Mouse (Mus musculus) stomach, embryonic 14.5 days (tissue): ENCODE measurements around the gene Ube2e1. TPM values are rescaled to one million over a fixed set of nuclear protein-coding genes. Genes with fewer than 3 reads are reported as not detected.
A peak's percentile ranks its signal among the peaks of the same experiment; 100 is the strongest.

ENCODE experiments used
- ATAC-seq: fragments of 200-750 bp; cut with Nextera tagmentation; 2 replicates; pipeline ENCODE4 v1.8.0; 2017; ENCODE audit warnings: low read depth, moderate TSS enrichment; ENCODE audit not compliant: insufficient number of reproducible peaks, insufficient read depth, low FRiP score
- H3K27ac ChIP-seq: fragments of 300-500 bp; sonication (generic); 2 replicates; pipeline ENCODE4 v1.5.1; 2014; ENCODE audit warnings: mild to moderate bottlenecking, low read length, moderate library complexity, mixed read lengths
- H3K27me3 ChIP-seq: fragments of 300-500 bp; sonication (generic); 2 replicates; pipeline ENCODE4 v1.6.1; 2014; ENCODE audit warnings: low read length, control low read depth, mixed read lengths; ENCODE audit not compliant: control insufficient read depth, insufficient read depth
- H3K36me3 ChIP-seq: fragments of 300-500 bp; sonication (generic); 2 replicates; pipeline ENCODE4 v1.6.1; 2014; ENCODE audit warnings: mild to moderate bottlenecking, control low read depth, low read length, moderate library complexity, mixed read lengths; ENCODE audit not compliant: control insufficient read depth, insufficient read depth
- H3K4me1 ChIP-seq: fragments of 300-500 bp; sonication (generic); 2 replicates; pipeline ENCODE4 v1.6.1; 2014; ENCODE audit warnings: low read length, control low read depth, mixed read lengths; ENCODE audit not compliant: control insufficient read depth, insufficient read depth
- H3K4me2 ChIP-seq: fragments of 300-500 bp; sonication (generic); replicated peaks from 2 replicates; pipeline ENCODE4 v1.6.1; 2014; ENCODE audit warnings: low read depth, low read length, control low read depth
- H3K4me3 ChIP-seq: fragments of 300-500 bp; sonication (generic); 2 replicates; pipeline ENCODE4 v1.5.1; 2014; ENCODE audit warnings: low read depth, low read length, control low read depth
- H3K9ac ChIP-seq: fragments of 300-500 bp; sonication (generic); replicated peaks from 2 replicates; pipeline ENCODE4 v1.6.1; 2014; ENCODE audit warnings: low read depth, mild to moderate bottlenecking, control low read depth, low read length, moderate library complexity, mixed read lengths
- H3K9me3 ChIP-seq: fragments of 300-500 bp; sonication (generic); 2 replicates; pipeline ENCODE4 v1.6.1; 2016; ENCODE audit warnings: low read depth, low read length, control low read depth; ENCODE audit not compliant: control insufficient read depth
- WGBS: fragments of 180-500 bp; shearing (Covaris S2); extraction: QIAGEN DNeasy Blood & Tissue Kit; methylation state at CpG from one replicate; pipeline ENCODE4 v1.1.7; 2014; 5-methylcytosine and 5-hydroxymethylcytosine counted together
- polyA plus RNA-seq: library from polyadenylated mRNA; unstranded; fragments of >200 nt; fragmentation: Nextera tagmentation; extraction: Ambion mirVana; gene quantifications from 2 replicates; pipeline ENCODE4 v1.2.1, GENCODE M21; 2014

Ube2e1 gene
- polyA plus RNA-seq, 1 experiment from 2014 or later: 54.3 TPM

DNA sequence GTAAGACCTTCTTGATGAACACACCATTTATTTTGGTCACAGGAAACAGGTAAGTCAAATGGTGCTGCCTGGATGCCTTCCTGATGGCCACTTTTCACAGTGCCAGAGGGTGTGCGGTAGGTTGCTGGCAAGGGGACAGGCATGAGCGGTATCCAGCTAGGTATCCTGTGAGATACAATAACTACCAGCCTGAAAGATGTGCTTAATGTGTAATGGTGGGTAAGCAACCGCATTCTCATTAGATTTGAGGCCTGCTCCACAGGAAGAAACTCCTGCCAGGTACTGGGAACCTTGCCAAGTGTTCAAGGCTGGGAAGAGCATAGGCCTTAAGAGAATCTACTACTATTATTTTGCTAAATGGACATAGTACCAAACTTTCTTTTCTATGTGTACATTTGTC is 9.4 kb upstream of the Ube2e1 start:
- no peak for ATAC-seq
- Histone ChIP-seq H3K4me1 (no peaks in the 10 kb centered on the region), H3K27ac (no peak overlapping the region), H3K9ac (no peak overlapping the region), H3K4me3 (no peak overlapping the region), H3K4me2 (no peak overlapping the region), H3K9me3 (no peaks in the 10 kb centered on the region), H3K27me3 (no peaks in the 10 kb centered on the region), H3K36me3 (no peaks in the 10 kb centered on the region)
- WGBS: 83% methylated on average over 3 of the region's 3 CpGs

- H3K27ac ChIP-seq: no peak overlapping the region
- ATAC-seq: no peak
- H3K9me3 ChIP-seq: no peaks in the 10 kb centered on the region
- no peaks in the 10 kb centered on the region for H3K4me1 ChIP-seq
- no peaks in the 10 kb centered on the region for H3K27me3 ChIP-seq
- no peak overlapping the region for H3K4me3 ChIP-seq
- no peak overlapping the region for H3K9ac ChIP-seq
- H3K4me2 ChIP-seq: no peak overlapping the region
- no peaks in the 10 kb centered on the region for H3K36me3 ChIP-seq
Measured at GRCm38 (mm10) chr14:18336106-18336505, 4.4 kb upstream of the Ube2e1 start.

GRCm38 (mm10) chr14:18330789-18331692 is 618 bp downstream of the Ube2e1 start:
- H3K27me3 ChIP-seq: no peaks in the 10 kb centered on the region
- H3K4me2 ChIP-seq: peak overlapping the region; percentile 65
- peak; percentile 68 for ATAC-seq
- H3K4me1 ChIP-seq: peaks cover 16% of the 10 kb centered on the region
- H3K9ac ChIP-seq: peak overlapping the region; percentile 98
- H3K36me3 ChIP-seq: peaks cover 3% of the 10 kb centered on the region; the same call in 1 of the 2 replicates
- H3K9me3 ChIP-seq: no peaks in the 10 kb centered on the region
- H3K4me3 ChIP-seq: peak overlapping the region; percentile 85
- H3K27ac ChIP-seq: peak overlapping the region; percentile 81
- under 1% methylated on average over 48 of the region's 99 CpGs for WGBS

GRCm38 (mm10) chr14:18326968-18327672 is 4.5 kb downstream of the Ube2e1 start:
- H3K9ac ChIP-seq: peak overlapping the region; percentile 30; the same call in 1 of the 2 replicates
- H3K27ac ChIP-seq: no peak overlapping the region
- no peaks in the 10 kb centered on the region for H3K27me3 ChIP-seq
- H3K4me2 ChIP-seq: peak overlapping the region; percentile 75
- H3K9me3 ChIP-seq: no peaks in the 10 kb centered on the region
- 3% methylated on average over 37 of the region's 37 CpGs for WGBS
- H3K4me1 ChIP-seq: peaks cover 16% of the 10 kb centered on the region
- ATAC-seq: peak; percentile 29; the same call in 1 of the 2 replicates
- H3K36me3 ChIP-seq: peaks cover 9% of the 10 kb centered on the region; the same call in 1 of the 2 replicates
- H3K4me3 ChIP-seq: peak overlapping the region; percentile 34

DNA sequence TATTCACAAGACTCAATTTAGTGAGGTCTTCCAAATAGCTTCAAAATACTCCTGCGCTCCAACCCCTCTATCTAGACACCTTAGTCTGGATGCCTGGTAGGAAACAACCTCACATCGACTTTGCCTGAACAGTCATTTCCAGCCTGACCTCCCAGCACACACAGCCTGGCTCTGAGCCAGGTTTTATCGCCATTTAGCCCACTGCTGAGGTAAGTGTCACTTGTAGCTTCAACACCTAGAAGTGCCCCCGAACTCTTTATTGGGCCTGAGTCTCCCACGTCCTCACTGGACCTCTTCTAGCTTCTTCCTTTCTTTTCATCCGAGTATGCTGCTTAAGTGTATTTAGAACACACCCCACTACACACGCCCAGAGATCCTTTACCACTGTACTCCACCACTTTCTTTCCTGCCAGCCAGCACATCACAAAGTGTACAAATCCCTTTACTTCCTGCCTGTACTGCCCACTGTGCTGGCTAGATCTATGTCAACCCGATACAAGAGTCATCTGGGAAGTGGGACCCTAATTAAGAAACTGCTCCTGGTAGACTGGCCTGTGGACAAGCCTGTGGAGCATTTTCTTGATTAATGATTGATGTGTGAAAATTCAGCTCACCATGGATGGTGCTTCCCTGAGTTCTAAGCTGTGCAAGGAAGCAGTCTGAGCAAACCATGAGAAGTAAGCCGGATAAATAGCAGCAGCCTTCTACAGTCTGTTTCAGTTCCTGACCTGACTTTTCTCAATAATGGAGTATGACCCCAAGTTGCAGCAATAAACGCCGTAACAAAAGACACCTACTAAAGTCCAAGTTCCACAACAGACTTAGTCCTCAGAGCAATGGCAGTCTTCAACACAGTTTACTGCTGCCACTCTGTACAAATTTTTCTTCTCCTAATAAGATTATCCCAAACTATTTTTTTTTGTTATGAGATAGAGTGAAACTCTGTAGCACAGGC is 13.9 kb downstream of the Ube2e1 start:
- Histone ChIP-seq H3K36me3 (0 out of 2 replicates have a peak, but pooled peaks cover 4% of the 10 kb centered on the region), H3K9ac (no peak overlapping the region), H3K4me1 (no peaks in the 10 kb centered on the region), H3K9me3 (no peaks in the 10 kb centered on the region), H3K4me2 (no peak overlapping the region), H3K27me3 (no peaks in the 10 kb centered on the region), H3K4me3 (no peak overlapping the region), H3K27ac (no peak overlapping the region)
- ATAC-seq: no peak
- WGBS: 68% methylated on average over 11 of the region's 11 CpGs

- H3K4me2 ChIP-seq: no peak overlapping the region
- no peak overlapping the region for H3K4me3 ChIP-seq
- H3K36me3 ChIP-seq: no peaks in the 10 kb centered on the region
- no peaks in the 10 kb centered on the region for H3K27me3 ChIP-seq
- no peaks in the 10 kb centered on the region for H3K9me3 ChIP-seq
- H3K9ac ChIP-seq: no peak overlapping the region
- no peak for ATAC-seq
- 83% methylated on average over 5 of the region's 5 CpGs for WGBS
- H3K27ac ChIP-seq: no peak overlapping the region
- H3K4me1 ChIP-seq: no peaks in the 10 kb centered on the region
Measured at GRCm38 (mm10) chr14:18304165-18304564, 27.5 kb downstream of the Ube2e1 start.

- Histone ChIP-seq H3K4me3 (no peak overlapping the region), H3K27me3 (no peaks in the 10 kb centered on the region), H3K9me3 (no peaks in the 10 kb centered on the region), H3K4me1 (no peaks in the 10 kb centered on the region), H3K27ac (no peak overlapping the region), H3K4me2 (no peak overlapping the region), H3K36me3 (no peaks in the 10 kb centered on the region), H3K9ac (no peak overlapping the region)
- WGBS: 65% methylated on average over 4 of the region's 4 CpGs
- ATAC-seq: no peak
Measured at GRCm38 (mm10) chr14:18303262-18303661, 28.4 kb downstream of the Ube2e1 start.

DNA sequence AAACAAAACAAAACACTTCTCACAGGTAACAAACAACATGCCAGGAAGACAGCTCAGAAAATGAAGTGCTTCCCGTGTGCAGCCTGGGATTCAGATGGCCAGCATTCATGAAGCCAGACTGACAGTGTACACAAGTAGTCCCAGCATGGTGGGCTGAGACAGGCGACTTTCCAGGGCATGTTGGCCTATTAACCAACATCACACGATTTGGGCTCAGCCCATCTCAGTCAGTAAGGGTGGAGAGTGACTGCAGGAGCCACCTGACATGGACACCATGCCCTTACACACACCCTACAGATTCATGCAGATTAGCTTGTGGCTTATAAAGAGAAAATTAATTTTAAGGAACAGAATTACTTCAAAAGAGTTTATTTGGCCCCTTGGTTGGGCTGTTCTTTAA is 28.9 kb downstream of the Ube2e1 start:
- no peak for ATAC-seq
- Histone ChIP-seq H3K9me3 (no peaks in the 10 kb centered on the region), H3K4me1 (no peaks in the 10 kb centered on the region), H3K36me3 (no peaks in the 10 kb centered on the region), H3K4me2 (no peak overlapping the region), H3K27ac (no peak overlapping the region), H3K9ac (no peak overlapping the region), H3K4me3 (no peak overlapping the region), H3K27me3 (no peaks in the 10 kb centered on the region)
- WGBS: 66% methylated on average over 3 of the region's 3 CpGs
